In the genomic region with DNA sequence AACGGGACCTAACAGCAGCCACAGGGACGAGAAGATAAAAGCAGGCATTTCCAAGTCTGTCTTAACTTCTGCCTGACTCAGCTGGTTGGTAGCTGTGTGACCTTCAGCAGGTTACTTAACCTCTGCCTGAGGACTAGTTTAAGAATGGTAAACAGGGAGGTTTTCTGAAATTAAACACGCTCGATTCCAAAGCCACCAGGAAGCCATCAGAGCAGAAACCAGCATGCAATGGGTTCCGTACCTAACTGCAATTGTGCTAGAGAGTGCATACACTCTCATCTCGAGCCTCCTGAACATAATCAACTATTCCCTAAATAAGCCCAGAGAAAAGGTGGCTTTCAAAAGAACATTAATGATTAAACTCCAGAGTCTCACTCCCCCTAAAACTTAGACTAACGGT, we compare ENCODE assay signal across 9 mouse cellular contexts. TPM values are rescaled to one million over a fixed set of nuclear protein-coding genes. Genes with fewer than 3 reads are reported as not detected.
DNase-seq lines count a peak whose midpoint lies in the region; ATAC-seq lines count a peak whose summit lies in the region.
"Had no signal": no experiment of that assay in that cellular context is flagged by ENCODE, and none has a peak within 500 bp of the region (broad histone marks: within the 10 kb centered on the region; RNA-seq: fewer than 3 reads in every experiment).

No protein-coding gene starts in this region.

- H3K4me3 ChIP-seq in heart, embryonic 16.5 days (ENCODE audit: low read length): peak overlapping the region; percentile 74
- H3K4me3 ChIP-seq in hindbrain, embryonic 15.5 days: 0 out of 2 replicates have a peak overlapping the region, but pooled peaks have one; percentile 53
- no peak overlapping the region; the same call in 1 of the 2 replicates for H3K4me3 ChIP-seq in midbrain, embryonic 12.5 days

- no peaks in the 10 kb centered on the region for H3K9me3 ChIP-seq in heart, embryonic 16.5 days (replicated peaks; ENCODE audit: control insufficient read depth, low read length)
- H3K9me3 ChIP-seq in hindbrain, embryonic 15.5 days: no peaks in the 10 kb centered on the region
- no peaks in the 10 kb centered on the region for H3K9me3 ChIP-seq in midbrain, embryonic 12.5 days

- WGBS in heart, embryonic 16.5 days: 38% methylated on average over 7 of the region's 7 CpGs
- 25% methylated on average over 7 of the region's 7 CpGs for WGBS in hindbrain, embryonic 15.5 days
- 35% methylated on average over 7 of the region's 7 CpGs for WGBS in midbrain, embryonic 12.5 days

- no peak overlapping the region for H3K27ac ChIP-seq in heart, embryonic 16.5 days (ENCODE audit: low read length)
- no peak overlapping the region for H3K27ac ChIP-seq in hindbrain, embryonic 15.5 days (replicated peaks)
- no peak overlapping the region for H3K27ac ChIP-seq in midbrain, embryonic 12.5 days (replicated peaks)

- peak overlapping the region; percentile 90 for H3K9ac ChIP-seq in heart, embryonic 16.5 days (ENCODE audit: low read length)
- no peak overlapping the region for H3K9ac ChIP-seq in hindbrain, embryonic 15.5 days
- H3K9ac ChIP-seq in midbrain, embryonic 12.5 days (replicated peaks): 0 out of 2 replicates have a peak overlapping the region, but pooled peaks have one; percentile 11

- H3K4me2 ChIP-seq in heart, embryonic 16.5 days (ENCODE audit: low read depth, low read length): peak overlapping the region; percentile 87
- peak overlapping the region; percentile 97 for H3K4me2 ChIP-seq in hindbrain, embryonic 15.5 days
- peak overlapping the region; percentile 91 for H3K4me2 ChIP-seq in midbrain, embryonic 12.5 days (replicated peaks)

- H3K4me1 ChIP-seq in heart, embryonic 16.5 days (ENCODE audit: control insufficient read depth, insufficient read depth, low read length): peaks cover 23% of the 10 kb centered on the region
- peaks cover 17% of the 10 kb centered on the region for H3K4me1 ChIP-seq in hindbrain, embryonic 15.5 days (replicated peaks)
- H3K4me1 ChIP-seq in midbrain, embryonic 12.5 days: peaks cover 26% of the 10 kb centered on the region

- no peak for DNase-seq in heart, postnatal 4 days
- DNase-seq in adipocyte (ENCODE audit: low spot score): peak; percentile 21
- DNase-seq in adrenal gland, adult 18-20 months (ENCODE audit: low spot score in 2 of 2): no peak
- DNase-seq in cerebellum, adult 8-10 months: no peak
- no peak for DNase-seq in thymus, postnatal 0 days (ENCODE audit: low spot score)

- peaks cover 5% of the 10 kb centered on the region; the same call in 1 of the 2 replicates for H3K27me3 ChIP-seq in heart, embryonic 16.5 days (ENCODE audit: control insufficient read depth, insufficient read depth, low read length)
- H3K27me3 ChIP-seq in hindbrain, embryonic 15.5 days: peaks cover 11% of the 10 kb centered on the region
- peaks cover 29% of the 10 kb centered on the region for H3K27me3 ChIP-seq in midbrain, embryonic 12.5 days
- H3K27me3 ChIP-seq: Patski had no signal

- no peak for ATAC-seq in heart, embryonic 16.5 days (replicated peaks; ENCODE audit: extremely low read depth, insufficient read depth, low FRiP score)
- no peak for ATAC-seq in hindbrain, embryonic 15.5 days (ENCODE audit: low FRiP score, low read depth)
- no peak for ATAC-seq in midbrain, embryonic 12.5 days (ENCODE audit: low FRiP score, low read depth)
- ATAC-seq: Patski had no signal

- H3K36me3 ChIP-seq in heart, embryonic 16.5 days (ENCODE audit: control insufficient read depth, insufficient read depth): no peaks in the 10 kb centered on the region
- no peaks in the 10 kb centered on the region for H3K36me3 ChIP-seq in hindbrain, embryonic 15.5 days
- no peaks in the 10 kb centered on the region for H3K36me3 ChIP-seq in midbrain, embryonic 12.5 days

RNA-seq across cellular contexts. Expression of gene Sdc4, which starts 2.0 kb away (rescaled TPM):
- 48.0 and 61.1 TPM in 2 replicates for polyA plus RNA-seq in heart, embryonic 16.5 days (2015; fragmentation: Nextera tagmentation; extraction: Ambion mirVana)
- total RNA-seq in heart, postnatal 4 days (2021): 10 to 100 TPM; 22.1 to 25.8 TPM
- polyA plus RNA-seq in hindbrain, embryonic 15.5 days (2015; fragmentation: Nextera tagmentation; extraction: Ambion mirVana): 9.4 and 10.4 TPM in 2 replicates
- 10.5 and 11.3 TPM in 2 replicates for polyA plus RNA-seq in midbrain, embryonic 12.5 days (2016; fragmentation: Nextera tagmentation; extraction: Ambion mirVana)
- total RNA-seq in adrenal gland, adult 18-20 months (2021): 100 to 1,000 TPM; 133 to 150 TPM
- polyA plus RNA-seq in thymus, postnatal 0 days (2015; fragmentation: Nextera tagmentation; extraction: Ambion mirVana): 28.7 and 40.4 TPM in 2 replicates

RNA-seq across cellular contexts. Expression of gene Sys1, which starts 15.0 kb away (rescaled TPM):
- polyA plus RNA-seq in heart, embryonic 16.5 days (2015; fragmentation: Nextera tagmentation; extraction: Ambion mirVana): 33.4 and 41.7 TPM in 2 replicates
- 10 to 100 TPM; 20.2 to 23.1 TPM for total RNA-seq in heart, postnatal 4 days (2021)
- polyA plus RNA-seq in hindbrain, embryonic 15.5 days (2015; fragmentation: Nextera tagmentation; extraction: Ambion mirVana): 82.7 and 88.2 TPM in 2 replicates
- 68.8 and 69.6 TPM in 2 replicates for polyA plus RNA-seq in midbrain, embryonic 12.5 days (2016; fragmentation: Nextera tagmentation; extraction: Ambion mirVana)
- 10 to 100 TPM; 28.7 to 33.3 TPM for total RNA-seq in adrenal gland, adult 18-20 months (2021)
- 77.2 and 83.7 TPM in 2 replicates for polyA plus RNA-seq in thymus, postnatal 0 days (2015; fragmentation: Nextera tagmentation; extraction: Ambion mirVana)

RNA-seq across cellular contexts. Expression of gene Gm20458, which starts 19.0 kb away (rescaled TPM):
- polyA plus RNA-seq in heart, embryonic 16.5 days (2015; fragmentation: Nextera tagmentation; extraction: Ambion mirVana): 11.6 and 12.1 TPM in 2 replicates
- total RNA-seq in heart, postnatal 4 days (2021): 1 to 10 TPM; 2.5 to 4.3 TPM
- polyA plus RNA-seq in hindbrain, embryonic 15.5 days (2015; fragmentation: Nextera tagmentation; extraction: Ambion mirVana): 5.0 and 6.6 TPM in 2 replicates
- polyA plus RNA-seq in midbrain, embryonic 12.5 days (2016; fragmentation: Nextera tagmentation; extraction: Ambion mirVana): 3.8 and 6.9 TPM in 2 replicates
- total RNA-seq in adrenal gland, adult 18-20 months (2021): 1 to 10 TPM in 1 of 2 experiments, not detected in 1; 5.7 TPM
- polyA plus RNA-seq in thymus, postnatal 0 days (2015; fragmentation: Nextera tagmentation; extraction: Ambion mirVana): 19.4 and 21.5 TPM in 2 replicates

RNA-seq across cellular contexts. Expression of gene Trp53tg5, which starts 31.8 kb away (rescaled TPM):
- not detected in 2 replicates for polyA plus RNA-seq in heart, embryonic 16.5 days (2015; fragmentation: Nextera tagmentation; extraction: Ambion mirVana)
- not detected for total RNA-seq in heart, postnatal 4 days (2021)
- not detected in 2 replicates for polyA plus RNA-seq in hindbrain, embryonic 15.5 days (2015; fragmentation: Nextera tagmentation; extraction: Ambion mirVana)
- polyA plus RNA-seq in midbrain, embryonic 12.5 days (2016; fragmentation: Nextera tagmentation; extraction: Ambion mirVana): 0.19 TPM in 1 of 2 replicates, not detected in the other
- not detected for total RNA-seq in adrenal gland, adult 18-20 months (2021)
- not detected in 2 replicates for polyA plus RNA-seq in thymus, postnatal 0 days (2015; fragmentation: Nextera tagmentation; extraction: Ambion mirVana)

RNA-seq across cellular contexts. Expression of gene Matn4, which starts 36.8 kb away (rescaled TPM):
- polyA plus RNA-seq in heart, embryonic 16.5 days (2015; fragmentation: Nextera tagmentation; extraction: Ambion mirVana): 7.2 and 8.9 TPM in 2 replicates
- 1 to 10 TPM; 1.8 TPM for total RNA-seq in heart, postnatal 4 days (2021)
- 3.9 and 5.1 TPM in 2 replicates for polyA plus RNA-seq in hindbrain, embryonic 15.5 days (2015; fragmentation: Nextera tagmentation; extraction: Ambion mirVana)
- polyA plus RNA-seq in midbrain, embryonic 12.5 days (2016; fragmentation: Nextera tagmentation; extraction: Ambion mirVana): 2.8 and 13.5 TPM in 2 replicates
- 1 to 10 TPM in 1 of 2 experiments, under 1 TPM in 1; 0.76 to 1.7 TPM for total RNA-seq in adrenal gland, adult 18-20 months (2021)
- polyA plus RNA-seq in thymus, postnatal 0 days (2015; fragmentation: Nextera tagmentation; extraction: Ambion mirVana): 0.08 and 0.12 TPM in 2 replicates
